17 mouse cellular contexts compared by ENCODE assay signal in genomic region chr9:43389491-43390083, GRCm38 (mm10).
DNase-seq lines count a peak whose midpoint lies in the region; ATAC-seq and TF ChIP-seq lines count a peak whose summit lies in the region.
"Had no signal": no experiment of that assay in that cellular context is flagged by ENCODE, and none has a peak within 500 bp of the region (broad histone marks: within the 10 kb centered on the region; RNA-seq: fewer than 3 reads in every experiment).

No protein-coding gene starts in this region.

- no peak overlapping the region for H3K4me3 ChIP-seq in midbrain, embryonic 11.5 days (ENCODE audit: low read depth, low read length)
- H3K4me3 ChIP-seq in midbrain, postnatal 0 days (ENCODE audit: low read depth, low read length) = no peak overlapping the region
- no peak overlapping the region for H3K4me3 ChIP-seq in hindbrain, embryonic 16.5 days (ENCODE audit: low read length)
- H3K4me3 ChIP-seq in neural tube, embryonic 13.5 days = no peak overlapping the region
- H3K4me3 ChIP-seq: heart, embryonic 12.5 days; intestine, embryonic 15.5 days; limb, embryonic 13.5 days; liver, embryonic 15.5 days; megakaryocyte, embryonic 14.5 days had no signal

- H3K4me2 ChIP-seq in midbrain, embryonic 11.5 days = no peak overlapping the region
- no peak overlapping the region for H3K4me2 ChIP-seq in midbrain, postnatal 0 days (ENCODE audit: low read depth, low read length, poor library complexity, severe bottlenecking)
- no peak overlapping the region for H3K4me2 ChIP-seq in hindbrain, embryonic 16.5 days (ENCODE audit: low read length)
- H3K4me2 ChIP-seq in neural tube, embryonic 13.5 days = no peak overlapping the region
- H3K4me2 ChIP-seq: heart, embryonic 12.5 days; intestine, embryonic 15.5 days; limb, embryonic 13.5 days; liver, embryonic 15.5 days had no signal

- H3K4me1 ChIP-seq in midbrain, embryonic 11.5 days (ENCODE audit: control insufficient read depth, insufficient read depth, low read length) = peaks cover 2% of the 10 kb centered on the region; the same call in 1 of the 2 replicates
- H3K4me1 ChIP-seq in midbrain, postnatal 0 days (ENCODE audit: insufficient read depth, low read length) = peaks cover 2% of the 10 kb centered on the region
- H3K4me1 ChIP-seq in hindbrain, embryonic 16.5 days (ENCODE audit: control insufficient read depth, insufficient read depth, low read depth, low read length) = peaks cover 4% of the 10 kb centered on the region; the same call in 1 of the 2 replicates
- peaks cover 19% of the 10 kb centered on the region for H3K4me1 ChIP-seq in neural tube, embryonic 13.5 days (replicated peaks)
- H3K4me1 ChIP-seq: heart, embryonic 12.5 days; intestine, embryonic 15.5 days; limb, embryonic 13.5 days; liver, embryonic 15.5 days; megakaryocyte, embryonic 14.5 days had no signal

- no peaks in the 10 kb centered on the region for H3K9me3 ChIP-seq in midbrain, embryonic 11.5 days (ENCODE audit: control insufficient read depth, low read length)
- H3K9me3 ChIP-seq in midbrain, postnatal 0 days (ENCODE audit: low read length) = no peaks in the 10 kb centered on the region
- H3K9me3 ChIP-seq in hindbrain, embryonic 16.5 days (ENCODE audit: control insufficient read depth, low read length) = 0 out of 2 replicates have a peak, but pooled peaks cover 2% of the 10 kb centered on the region
- H3K9me3 ChIP-seq in neural tube, embryonic 13.5 days = no peaks in the 10 kb centered on the region
- H3K9me3 ChIP-seq: intestine, embryonic 15.5 days; liver, embryonic 15.5 days had no signal

- TF ChIP-seq CTCF in midbrain, postnatal 0 days (IDR thresholded peaks at IDR 0.05) = no peak
- no peak for TF ChIP-seq CTCF in brain, embryonic 14.5 days (IDR thresholded peaks at IDR 0.05; ENCODE audit: borderline replicate concordance, extremely low read depth, insufficient read depth, insufficient read length)

- no peak overlapping the region for H3K9ac ChIP-seq in midbrain, embryonic 11.5 days (ENCODE audit: low read length)
- H3K9ac ChIP-seq in midbrain, postnatal 0 days (replicated peaks; ENCODE audit: low read length, poor library complexity, severe bottlenecking) = no peak overlapping the region
- H3K9ac ChIP-seq in hindbrain, embryonic 16.5 days (ENCODE audit: low read depth, low read length) = no peak overlapping the region
- H3K9ac ChIP-seq in neural tube, embryonic 13.5 days = no peak overlapping the region
- H3K9ac ChIP-seq: heart, embryonic 12.5 days; intestine, embryonic 15.5 days; limb, embryonic 13.5 days; liver, embryonic 15.5 days had no signal

- no peaks in the 10 kb centered on the region for H3K27me3 ChIP-seq in midbrain, embryonic 11.5 days (ENCODE audit: control insufficient read depth, insufficient read depth, low read length)
- no peaks in the 10 kb centered on the region for H3K27me3 ChIP-seq in midbrain, postnatal 0 days (ENCODE audit: insufficient read depth, low read length)
- no peaks in the 10 kb centered on the region for H3K27me3 ChIP-seq in hindbrain, embryonic 16.5 days (replicated peaks; ENCODE audit: control insufficient read depth, insufficient read depth, low read length)
- H3K27me3 ChIP-seq in neural tube, embryonic 13.5 days = peaks cover 23% of the 10 kb centered on the region
- H3K27me3 ChIP-seq: intestine, embryonic 15.5 days; limb, embryonic 13.5 days; liver, embryonic 15.5 days had no signal

- no peak overlapping the region for H3K27ac ChIP-seq in midbrain, embryonic 11.5 days (ENCODE audit: low read depth, low read length)
- H3K27ac ChIP-seq in midbrain, postnatal 0 days (ENCODE audit: low read depth, low read length) = no peak overlapping the region
- H3K27ac ChIP-seq in hindbrain, embryonic 16.5 days (ENCODE audit: low read depth, low read length) = no peak overlapping the region
- H3K27ac ChIP-seq in neural tube, embryonic 13.5 days (replicated peaks) = peak overlapping the region; percentile 42
- H3K27ac ChIP-seq: intestine, embryonic 15.5 days; limb, embryonic 13.5 days; liver, embryonic 15.5 days had no signal

- WGBS in midbrain, embryonic 11.5 days = 22% methylated on average over 9 of the region's 9 CpGs
- WGBS in midbrain, postnatal 0 days = 21% methylated on average over 9 of the region's 9 CpGs
- 21% methylated on average over 9 of the region's 9 CpGs for WGBS in hindbrain, embryonic 16.5 days
- WGBS in neural tube, embryonic 13.5 days = 16% methylated on average over 9 of the region's 9 CpGs

- TF ChIP-seq POLR2A in brain, embryonic 14.5 days (IDR thresholded peaks at IDR 0.05; ENCODE audit: borderline replicate concordance, extremely low read depth, insufficient read depth, insufficient read length, poor library complexity, severe bottlenecking) = no peak

- peak; percentile 77 for ATAC-seq in midbrain, embryonic 11.5 days (ENCODE audit: low FRiP score)
- ATAC-seq in midbrain, postnatal 0 days (ENCODE audit: low FRiP score) = no peak
- ATAC-seq in hindbrain, embryonic 16.5 days = 0 out of 2 replicates have a peak, but pooled peaks have one; percentile 52
- peak; percentile 85 for ATAC-seq in neural tube, embryonic 13.5 days (ENCODE audit: low read depth)
- ATAC-seq: intestine, embryonic 15.5 days had no signal

- no peak for DNase-seq in midbrain, embryonic 11.5 days (ENCODE audit: low spot score, missing footprints)
- no peak for DNase-seq in midbrain, postnatal 0 days (ENCODE audit: low spot score)
- DNase-seq in brain, embryonic 14.5 days (ENCODE audit: low read depth) = peak; percentile 87
- no peak for DNase-seq in frontal cortex, postnatal 10 days (ENCODE audit: low spot score in 2 of 2)
- DNase-seq in embryo, embryonic 10.5 days (ENCODE audit: low spot score) = no peak
- no peak for DNase-seq in cerebellum, adult 9-10 months
- DNase-seq: cerebellum, postnatal 36 days; kidney, postnatal 10 days; lung, postnatal 10 days; thymus, postnatal 25 days had no signal

- no peaks in the 10 kb centered on the region for H3K36me3 ChIP-seq in midbrain, embryonic 11.5 days (ENCODE audit: control insufficient read depth, insufficient read depth, low read length)
- no peaks in the 10 kb centered on the region for H3K36me3 ChIP-seq in midbrain, postnatal 0 days (ENCODE audit: insufficient read depth, low read length)
- no peaks in the 10 kb centered on the region for H3K36me3 ChIP-seq in hindbrain, embryonic 16.5 days (ENCODE audit: control insufficient read depth, insufficient read depth, low read length)
- H3K36me3 ChIP-seq in neural tube, embryonic 13.5 days = no peaks in the 10 kb centered on the region
- H3K36me3 ChIP-seq: heart, embryonic 12.5 days; intestine, embryonic 15.5 days; limb, embryonic 13.5 days; liver, embryonic 15.5 days had no signal
